Mouse (Mus musculus): ENCODE measurements around the gene Ppara. TPM values are rescaled to one million over a fixed set of nuclear protein-coding genes. Genes with fewer than 3 reads are reported as not detected.

Ppara gene
- polyA plus RNA-seq, 1 experiment, result not detected

- Histone ChIP-seq H3K4me3 (replicated peaks) (no peak overlapping the region), H3K36me3 (replicated peaks; ENCODE audit: low read length) (no peaks in the 10 kb centered on the region), H3K4me1 (peaks cover 16% of the 10 kb centered on the region), H3K27me3 (replicated peaks) (peaks cover 86% of the 10 kb centered on the region), H3K9me3 (peaks cover 2% of the 10 kb centered on the region; the same call in 1 of the 2 replicates)
- no peak for TF ChIP-seq GATA1 (IDR thresholded peaks at IDR 0.05; ENCODE audit: borderline replicate concordance, low read length)
- TF ChIP-seq FLI1 (IDR thresholded peaks at IDR 0.05; ENCODE audit: low read length), result no peak
Observed at GRCm38 (mm10) chr15:85734148-85734547, 635 bp upstream of the Ppara start.

DNA sequence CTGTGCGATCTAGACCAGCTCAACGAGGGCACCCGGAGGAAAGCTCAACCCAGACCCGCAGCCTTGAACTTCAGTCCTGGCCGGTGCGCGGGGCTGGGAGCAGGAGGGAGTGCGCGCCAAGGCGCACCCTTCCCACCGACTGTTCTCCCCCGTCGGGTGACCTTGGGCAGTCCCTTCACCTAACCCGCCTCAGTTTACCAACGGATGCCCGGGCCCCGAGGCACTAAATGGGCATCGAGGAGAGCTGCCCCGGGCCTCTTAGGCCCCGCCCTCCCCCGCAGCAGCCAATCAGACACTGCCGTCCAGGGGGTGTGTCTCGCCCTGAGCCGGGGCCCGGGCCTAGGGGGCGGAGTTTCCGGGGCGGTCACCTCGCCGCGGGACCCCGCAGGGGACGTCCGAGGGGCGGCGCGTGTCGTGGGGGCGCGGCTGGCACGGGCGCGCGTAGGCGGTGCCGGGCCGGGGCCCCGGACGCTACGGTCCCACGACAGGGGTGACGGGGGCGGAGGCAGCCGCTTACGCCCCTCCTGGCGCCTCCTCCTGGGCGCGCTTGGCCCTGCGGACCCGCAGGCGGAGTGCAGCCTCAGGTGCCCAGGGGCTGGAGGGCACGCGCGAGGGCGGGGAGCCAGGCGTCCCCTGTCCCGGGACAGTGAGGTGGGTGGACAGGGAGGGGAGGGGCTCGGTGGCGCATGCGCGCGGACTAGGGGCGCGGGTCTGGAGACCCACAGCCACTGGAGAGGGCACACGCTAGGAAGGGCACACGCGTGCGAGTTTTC, 466 bp downstream of the Ppara start:
- H3K4me1 ChIP-seq, result peaks cover 16% of the 10 kb centered on the region
- peak overlapping the region; percentile 90 for H3K4me3 ChIP-seq (replicated peaks)
- no peak for TF ChIP-seq FLI1 (IDR thresholded peaks at IDR 0.05; ENCODE audit: low read length)
- no peak for TF ChIP-seq GATA1 (IDR thresholded peaks at IDR 0.05; ENCODE audit: borderline replicate concordance, low read length)
- peaks cover 87% of the 10 kb centered on the region for H3K27me3 ChIP-seq (replicated peaks)
- peaks cover 2% of the 10 kb centered on the region; the same call in 1 of the 2 replicates for H3K9me3 ChIP-seq
- no peaks in the 10 kb centered on the region for H3K36me3 ChIP-seq (replicated peaks; ENCODE audit: low read length)

- Histone ChIP-seq H3K9me3 (peaks cover 2% of the 10 kb centered on the region; the same call in 1 of the 2 replicates), H3K4me1 (peaks cover 16% of the 10 kb centered on the region), H3K4me3 (replicated peaks) (peak overlapping the region; percentile 90), H3K27me3 (replicated peaks) (peaks cover 91% of the 10 kb centered on the region), H3K36me3 (replicated peaks; ENCODE audit: low read length) (no peaks in the 10 kb centered on the region)
- TF ChIP-seq FLI1 (IDR thresholded peaks at IDR 0.05; ENCODE audit: low read length) (no peak), GATA1 (IDR thresholded peaks at IDR 0.05; ENCODE audit: borderline replicate concordance, low read length) (no peak)
Observed at GRCm38 (mm10) chr15:85735836-85736190, 1.0 kb downstream of the Ppara start.

- peaks cover 16% of the 10 kb centered on the region for H3K4me1 ChIP-seq
- no peaks in the 10 kb centered on the region for H3K36me3 ChIP-seq (replicated peaks; ENCODE audit: low read length)
- no peak overlapping the region for H3K4me3 ChIP-seq (replicated peaks)
- peaks cover 2% of the 10 kb centered on the region; the same call in 1 of the 2 replicates for H3K9me3 ChIP-seq
- TF ChIP-seq GATA1 (IDR thresholded peaks at IDR 0.05; ENCODE audit: borderline replicate concordance, low read length) (no peak), FLI1 (IDR thresholded peaks at IDR 0.05; ENCODE audit: low read length) (no peak)
- peaks cover 90% of the 10 kb centered on the region for H3K27me3 ChIP-seq (replicated peaks)
Observed at GRCm38 (mm10) chr15:85736506-85736905, 1.7 kb downstream of the Ppara start.

DNA sequence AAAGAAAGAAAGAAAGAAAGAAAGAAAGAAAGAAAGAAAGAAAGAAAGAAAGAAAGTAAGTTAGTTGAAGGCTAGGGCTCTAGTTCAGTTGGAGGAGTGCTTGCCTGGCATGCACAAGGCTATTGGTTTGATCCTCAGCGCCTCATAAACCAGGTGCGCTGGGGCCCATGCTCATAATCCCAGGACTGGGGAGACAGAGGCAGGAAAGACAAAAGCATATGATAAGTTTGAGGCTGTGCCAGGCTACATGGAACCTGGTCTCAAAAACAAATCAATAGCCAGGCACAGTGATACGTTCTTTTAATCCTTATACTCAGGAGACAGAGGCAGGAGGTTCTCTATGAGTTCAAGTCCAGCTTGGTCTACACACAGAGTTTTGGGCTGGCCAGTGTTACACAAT, 3.6 kb downstream of the Ppara start:
- H3K36me3 ChIP-seq (replicated peaks; ENCODE audit: low read length), result no peaks in the 10 kb centered on the region
- no peak for TF ChIP-seq FLI1 (IDR thresholded peaks at IDR 0.05; ENCODE audit: low read length)
- TF ChIP-seq GATA1 (IDR thresholded peaks at IDR 0.05; ENCODE audit: borderline replicate concordance, low read length), result no peak
- H3K4me1 ChIP-seq, result peaks cover 16% of the 10 kb centered on the region
- H3K4me3 ChIP-seq (replicated peaks), result no peak overlapping the region
- H3K27me3 ChIP-seq (replicated peaks), result peaks cover 87% of the 10 kb centered on the region
- H3K9me3 ChIP-seq, result peaks cover 2% of the 10 kb centered on the region; the same call in 1 of the 2 replicates

- peaks cover 87% of the 10 kb centered on the region for H3K27me3 ChIP-seq (replicated peaks)
Observed at GRCm38 (mm10) chr15:85738939-85739338, 4.2 kb downstream of the Ppara start.

DNA sequence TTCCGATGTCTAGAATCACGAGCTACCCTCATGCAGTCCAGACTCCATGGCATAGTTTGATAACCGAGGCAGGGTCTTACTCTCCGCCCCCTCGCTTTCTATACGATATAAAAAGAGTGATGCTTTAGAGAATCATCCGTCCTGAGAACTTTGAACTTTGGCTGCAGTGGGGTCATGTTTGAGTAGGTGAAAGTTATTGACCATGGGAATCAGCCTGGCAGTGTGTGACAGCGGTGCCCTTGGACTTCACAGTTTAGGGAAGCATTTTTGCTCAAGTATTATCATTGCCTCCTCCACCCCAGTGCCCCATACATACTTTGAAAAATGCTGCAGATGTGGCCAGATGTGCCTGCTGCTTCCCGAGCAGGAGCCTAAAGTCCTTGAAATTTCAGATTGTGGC, 7.8 kb downstream of the Ppara start:
- Histone ChIP-seq H3K9me3 (peaks cover 2% of the 10 kb centered on the region; the same call in 1 of the 2 replicates), H3K36me3 (replicated peaks; ENCODE audit: low read length) (no peaks in the 10 kb centered on the region), H3K4me3 (replicated peaks) (no peak overlapping the region), H3K4me1 (peaks cover 3% of the 10 kb centered on the region; the same call in 1 of the 2 replicates), H3K27me3 (replicated peaks) (peaks cover 81% of the 10 kb centered on the region)
- no peak for TF ChIP-seq GATA1 (IDR thresholded peaks at IDR 0.05; ENCODE audit: borderline replicate concordance, low read length)
- TF ChIP-seq FLI1 (IDR thresholded peaks at IDR 0.05; ENCODE audit: low read length), result no peak

More at GRCm38 (mm10) chr15:85738939-85739338, 4.2 kb downstream of the Ppara start:
- Histone ChIP-seq H3K36me3 (replicated peaks; ENCODE audit: low read length) (no peaks in the 10 kb centered on the region), H3K4me3 (replicated peaks) (no peak overlapping the region), H3K4me1 (peaks cover 16% of the 10 kb centered on the region), H3K9me3 (peaks cover 2% of the 10 kb centered on the region; the same call in 1 of the 2 replicates)
- TF ChIP-seq FLI1 (IDR thresholded peaks at IDR 0.05; ENCODE audit: low read length), result no peak
- TF ChIP-seq GATA1 (IDR thresholded peaks at IDR 0.05; ENCODE audit: borderline replicate concordance, low read length), result no peak

DNA sequence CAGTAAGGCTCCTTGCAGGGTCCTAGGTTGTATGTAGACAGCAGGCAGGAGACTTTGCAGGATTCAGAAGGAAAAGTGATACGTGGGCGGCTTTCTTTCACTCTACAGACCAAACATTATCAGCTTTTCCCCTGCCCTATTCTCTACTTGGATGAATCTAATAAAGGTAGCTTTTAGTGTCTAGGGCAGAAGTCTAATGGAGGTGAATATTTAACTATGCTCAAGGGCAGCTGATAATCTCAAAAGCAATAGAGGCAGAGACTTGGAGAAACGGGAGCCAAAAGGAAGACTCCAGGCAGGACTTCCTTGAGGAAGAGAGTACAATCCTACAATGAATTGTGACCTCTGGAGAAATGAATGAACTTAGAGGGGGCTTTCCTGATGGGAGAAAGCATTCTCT, 9.2 kb downstream of the Ppara start:
- Histone ChIP-seq H3K9me3 (no peaks in the 10 kb centered on the region), H3K36me3 (replicated peaks; ENCODE audit: low read length) (no peaks in the 10 kb centered on the region), H3K27me3 (replicated peaks) (peaks cover 86% of the 10 kb centered on the region), H3K4me3 (replicated peaks) (no peak overlapping the region), H3K4me1 (peaks cover 3% of the 10 kb centered on the region; the same call in 1 of the 2 replicates)
- TF ChIP-seq FLI1 (IDR thresholded peaks at IDR 0.05; ENCODE audit: low read length) (no peak), GATA1 (IDR thresholded peaks at IDR 0.05; ENCODE audit: borderline replicate concordance, low read length) (no peak)

- TF ChIP-seq GATA1 (IDR thresholded peaks at IDR 0.05; ENCODE audit: borderline replicate concordance, low read length), result no peak
- no peak for TF ChIP-seq FLI1 (IDR thresholded peaks at IDR 0.05; ENCODE audit: low read length)
- H3K36me3 ChIP-seq (replicated peaks; ENCODE audit: low read length), result no peaks in the 10 kb centered on the region
- H3K4me3 ChIP-seq (replicated peaks), result no peak overlapping the region
- H3K27me3 ChIP-seq (replicated peaks), result peaks cover 75% of the 10 kb centered on the region
- 0 out of 2 replicates have a peak, but pooled peaks cover 3% of the 10 kb centered on the region for H3K4me1 ChIP-seq
- H3K9me3 ChIP-seq, result no peaks in the 10 kb centered on the region
Observed at GRCm38 (mm10) chr15:85746178-85746577, 11.4 kb downstream of the Ppara start.

DNA sequence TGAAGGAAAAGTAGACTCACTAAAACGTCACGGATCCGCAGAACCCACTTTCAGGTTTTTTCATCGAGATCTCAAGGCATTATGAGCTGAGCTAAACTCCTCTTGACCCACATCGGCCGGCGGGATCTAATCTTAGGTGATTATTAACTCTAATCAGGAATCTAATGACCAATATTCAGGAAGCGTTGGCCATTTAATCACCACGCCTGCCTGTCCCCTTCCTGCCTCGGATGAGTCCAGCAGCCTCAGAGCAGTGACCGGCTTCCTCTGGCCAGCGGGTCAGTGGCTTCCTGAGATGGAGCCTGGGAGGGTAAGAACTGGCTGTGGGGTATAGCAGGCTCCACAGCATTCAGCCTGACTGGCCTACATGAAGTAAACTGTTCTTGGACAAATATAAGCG, 11.9 kb downstream of the Ppara start:
- H3K27me3 ChIP-seq (replicated peaks), result peaks cover 72% of the 10 kb centered on the region
- H3K4me1 ChIP-seq, result 0 out of 2 replicates have a peak, but pooled peaks cover 3% of the 10 kb centered on the region
- H3K4me3 ChIP-seq (replicated peaks), result no peak overlapping the region
- H3K9me3 ChIP-seq, result no peaks in the 10 kb centered on the region
- no peaks in the 10 kb centered on the region for H3K36me3 ChIP-seq (replicated peaks; ENCODE audit: low read length)
- no peak for TF ChIP-seq GATA1 (IDR thresholded peaks at IDR 0.05; ENCODE audit: borderline replicate concordance, low read length)
- TF ChIP-seq FLI1 (IDR thresholded peaks at IDR 0.05; ENCODE audit: low read length), result no peak

Measured in megakaryocyte, embryonic 14.5 days (primary cell).